Mouse (Mus musculus) CD4-positive naive resting alpha-beta T cell, adult 57 days (primary cell): Measurements from ENCODE around the gene Gm10642. TPM values are rescaled to one million over a fixed set of nuclear protein-coding genes. Genes with fewer than 3 reads are reported as not detected.

ENCODE experiments used
- total RNA-seq: library from RNA; stranded (reverse); gene quantifications from one replicate; pipeline ENCODE4 v1.2.4, GENCODE M21; 2023

Gene Gm10642
- 1.7 TPM for total RNA-seq

DNA sequence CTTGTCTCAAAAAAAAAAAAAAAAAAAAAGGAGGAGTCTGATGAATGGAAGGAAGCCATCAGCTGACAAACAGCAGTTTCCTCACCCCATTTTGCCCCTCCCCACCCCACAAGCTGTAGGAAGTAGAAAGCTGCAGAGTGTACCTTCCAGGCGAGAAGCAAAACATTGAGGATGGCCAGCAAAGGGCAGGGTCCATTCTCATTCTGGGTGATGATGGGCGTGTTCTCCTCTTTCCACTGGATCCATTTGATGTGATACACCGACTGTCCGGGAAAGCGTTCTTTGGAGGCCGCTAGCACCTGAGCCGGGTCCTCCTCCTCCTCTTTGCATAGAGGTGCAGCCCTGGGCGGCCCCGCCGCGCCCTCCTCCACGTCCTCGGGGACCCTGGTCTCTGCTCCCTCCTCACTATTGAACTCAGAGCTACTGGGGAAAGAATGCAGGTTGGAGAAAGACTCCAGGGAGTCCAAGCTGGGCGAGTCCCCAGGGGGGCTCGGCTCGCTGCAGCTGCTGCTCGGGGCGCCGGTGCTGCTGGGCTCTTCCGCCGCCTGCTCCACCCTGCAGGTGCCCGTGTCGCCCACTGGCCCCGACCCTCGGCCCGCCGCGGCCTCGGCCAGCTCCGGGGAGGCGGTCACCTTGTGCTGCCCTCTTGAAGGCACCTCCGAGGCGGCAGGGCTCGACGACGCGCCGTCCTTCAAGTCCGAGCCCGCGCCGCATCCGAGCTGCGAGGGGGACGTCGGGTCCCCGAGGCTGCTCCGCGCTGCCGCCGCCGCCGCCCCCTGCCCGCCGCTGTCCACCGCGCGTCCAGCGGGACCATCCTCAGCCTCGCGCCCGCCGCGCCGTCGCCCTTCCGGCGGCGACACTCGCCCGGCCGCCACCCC lies at the start of gene Gm10642:
Gm10642 (plus strand) TSS at position 122 of the 878 bp plus-strand sequence.

DNA sequence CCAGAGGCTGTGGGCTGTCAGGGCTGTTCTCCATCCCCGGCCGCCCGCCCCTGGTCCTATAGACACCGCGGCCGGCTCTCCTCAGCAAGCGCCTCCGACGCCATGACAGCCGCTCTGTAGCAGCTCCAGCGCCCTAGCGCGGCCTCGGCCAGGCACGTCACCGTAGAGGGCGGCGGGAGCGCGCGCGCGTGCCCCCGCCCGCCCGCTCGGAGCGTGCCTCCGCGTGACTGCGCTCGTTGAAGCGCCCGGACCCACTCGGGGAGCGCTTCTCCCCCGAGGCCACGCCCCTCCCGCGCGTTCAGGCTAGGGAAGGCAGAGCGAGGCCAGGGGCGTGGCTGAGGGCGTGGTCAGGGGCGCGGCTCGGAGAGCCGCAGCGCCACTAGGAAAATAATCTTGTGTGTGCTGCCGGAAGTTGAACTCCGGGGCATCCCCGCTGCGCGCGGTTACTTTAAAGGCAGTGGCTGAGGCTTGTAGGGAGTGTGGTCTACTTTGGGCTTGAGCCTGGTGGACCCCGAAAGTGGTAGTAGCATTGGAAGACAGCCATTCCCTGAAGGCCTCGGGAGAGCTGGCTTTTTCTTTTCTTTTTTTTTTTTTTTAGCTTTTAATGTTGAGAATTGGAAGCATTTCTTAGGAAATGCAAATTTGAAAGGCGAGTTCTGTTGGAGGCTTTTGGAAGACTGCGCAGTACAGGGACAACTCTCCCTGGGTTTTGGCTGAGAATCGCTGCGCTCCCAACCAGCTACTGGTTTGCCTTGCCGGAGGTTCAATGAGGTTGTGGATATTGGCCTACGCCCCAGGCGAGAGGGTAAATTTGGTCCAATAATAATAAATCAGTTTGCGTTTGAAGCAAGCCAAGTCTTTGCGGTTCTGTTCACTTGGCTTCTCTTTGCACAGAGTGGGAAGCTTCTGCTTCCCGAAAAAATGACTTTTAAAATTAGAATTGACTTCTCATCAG lies 1.2 kb downstream of the Gm10642 start, which contains the start of gene Mindy2:
Mindy2 (minus strand) TSS at position 162 of the 955 bp plus-strand sequence.

DNA sequence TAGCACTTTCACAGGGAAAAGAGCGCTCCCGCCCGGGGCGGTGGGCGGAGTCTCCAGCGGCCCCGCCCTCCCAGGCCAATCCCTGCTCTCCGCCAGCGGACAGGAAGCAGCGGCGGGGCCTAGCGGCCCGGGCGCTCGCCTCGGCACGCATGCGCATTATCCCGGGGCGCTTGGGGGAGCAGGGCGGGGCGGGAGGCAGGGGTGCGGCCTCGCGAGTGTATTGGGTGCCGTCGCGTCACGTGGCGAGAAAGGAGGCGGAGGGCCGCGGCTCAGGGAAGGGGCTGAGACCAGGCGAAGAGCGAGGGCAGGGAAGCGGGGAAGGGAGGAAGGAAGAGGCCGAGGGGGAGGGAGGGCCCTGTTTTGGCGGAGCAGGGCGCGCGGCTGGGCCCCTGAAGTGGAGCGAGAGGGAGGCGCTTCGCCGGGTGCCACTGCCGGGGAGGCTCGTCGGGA lies 22.7 kb downstream of the Gm10642 start, which contains the start of gene Adam10:
Adam10 (plus strand) TSS at position 316 of the 450 bp plus-strand sequence.

Other genes starting within 250 kb of the Gm10642 start
- 0.38 TPM for gene Ccnb2, start 234.7 kb upstream of the Gm10642 start, total RNA-seq
- 69.0 TPM for gene Rnf111, start 152.5 kb upstream of the Gm10642 start, total RNA-seq
- 118 TPM for gene Sltm, start 113.5 kb upstream of the Gm10642 start, total RNA-seq
- 29.3 TPM for gene Mindy2, start 923 bp downstream of the Gm10642 start, total RNA-seq
- 59.9 TPM for gene Adam10, start 22.7 kb downstream of the Gm10642 start, total RNA-seq